Mouse (Mus musculus): ENCODE results near the gene Gm31571.
"Not testable (repeated sequence)": the region's sequence is repeated elsewhere in the genome, so short reads cannot be mapped to it uniquely, and the experiment has no call there.

Gm31571 gene

DNA sequence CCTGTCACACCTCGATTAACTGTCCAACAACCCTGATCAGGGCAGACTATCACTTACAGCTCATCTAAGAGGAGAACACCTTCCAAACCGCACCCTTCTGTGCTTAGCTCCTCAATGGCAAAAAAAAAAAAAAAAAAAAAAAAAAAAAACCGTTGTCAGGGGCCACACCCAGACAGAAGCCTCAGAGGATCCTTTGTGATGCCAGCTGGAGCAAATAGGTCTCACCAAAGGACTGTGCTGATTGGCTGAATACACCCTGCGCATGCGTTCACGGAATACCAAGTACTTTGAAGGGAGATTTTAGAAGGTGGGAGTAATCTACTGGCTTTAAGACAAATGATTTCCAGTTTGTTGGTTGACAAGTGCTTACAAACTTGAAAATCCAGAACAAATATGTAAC is at the start of gene Gm31571:
Gm31571 (minus strand) TSS at position 101 of the 400 bp plus-strand sequence.
- not testable (repeated sequence) for DNase-seq (ENCODE audit: low read depth, low spot score)
